Mouse (Mus musculus) ES-Bruce4 (cell line): ENCODE data around the gene Lnx2. TPM values are rescaled to one million over a fixed set of nuclear protein-coding genes. Genes with fewer than 3 reads are reported as not detected.
A peak's percentile ranks its signal among the peaks of the same experiment; 100 is the strongest.

Experiments used
- H3K27ac ChIP-seq: 2 replicates; pipeline ENCODE4 v1.5.1; 2012; ENCODE audit warnings: low read length, inconsistent platforms; ENCODE audit not compliant: insufficient read depth
- H3K27me3 ChIP-seq: 2 replicates; pipeline ENCODE4 v1.6.1; 2012; ENCODE audit warnings: mild to moderate bottlenecking, low read length, inconsistent platforms; ENCODE audit not compliant: control insufficient read depth, poor library complexity, insufficient read depth, severe bottlenecking
- H3K36me3 ChIP-seq: 2 replicates; pipeline ENCODE4 v1.6.1; 2012; ENCODE audit warnings: inconsistent platforms, mild to moderate bottlenecking, low read length, moderate library complexity; ENCODE audit not compliant: control insufficient read depth, poor library complexity, insufficient read depth, severe bottlenecking
- H3K4me1 ChIP-seq: one replicate; pipeline ENCODE4 v1.8.1; 2011; ENCODE audit warnings: low read length; ENCODE audit not compliant: control insufficient read depth, insufficient read depth
- H3K4me3 ChIP-seq: 2 replicates; pipeline ENCODE4 v1.5.1; 2011; ENCODE audit warnings: low read depth, mild to moderate bottlenecking, low read length
- H3K9ac ChIP-seq: 2 replicates; pipeline ENCODE4 v1.6.1; 2012; ENCODE audit warnings: low read depth, mild to moderate bottlenecking, inconsistent platforms; ENCODE audit not compliant: poor library complexity, severe bottlenecking
- H3K9me3 ChIP-seq: replicated peaks from 2 replicates; pipeline ENCODE4 v1.6.1; 2012; ENCODE audit warnings: mild to moderate bottlenecking, low read length, inconsistent platforms; ENCODE audit not compliant: control insufficient read depth, poor library complexity, insufficient read depth, severe bottlenecking
- CTCF ChIP-seq: IDR thresholded peaks from one replicate; pipeline ENCODE4 v1.8.1; 2011; ENCODE audit warnings: low read depth, low read length
- EP300 ChIP-seq: IDR thresholded peaks from 2 replicates; pipeline ENCODE4 v1.6.1; 2011; ENCODE audit warnings: low read depth, low read length; ENCODE audit not compliant: insufficient read depth
- POLR2A ChIP-seq: IDR thresholded peaks from one replicate; pipeline ENCODE4 v1.8.1; 2011; ENCODE audit warnings: low read length; ENCODE audit not compliant: insufficient read depth
- polyA plus RNA-seq: library from polyadenylated mRNA; stranded (reverse); fragments of >200 nt; gene quantifications from 2 replicates; pipeline ENCODE4 v1.2.4, GENCODE M21; 2011; ENCODE audit warnings: low read depth; ENCODE audit not compliant: missing spikeins, insufficient read depth, insufficient read length

Gene Lnx2
- polyA plus RNA-seq, 1 experiment: 9.0 TPM

DNA sequence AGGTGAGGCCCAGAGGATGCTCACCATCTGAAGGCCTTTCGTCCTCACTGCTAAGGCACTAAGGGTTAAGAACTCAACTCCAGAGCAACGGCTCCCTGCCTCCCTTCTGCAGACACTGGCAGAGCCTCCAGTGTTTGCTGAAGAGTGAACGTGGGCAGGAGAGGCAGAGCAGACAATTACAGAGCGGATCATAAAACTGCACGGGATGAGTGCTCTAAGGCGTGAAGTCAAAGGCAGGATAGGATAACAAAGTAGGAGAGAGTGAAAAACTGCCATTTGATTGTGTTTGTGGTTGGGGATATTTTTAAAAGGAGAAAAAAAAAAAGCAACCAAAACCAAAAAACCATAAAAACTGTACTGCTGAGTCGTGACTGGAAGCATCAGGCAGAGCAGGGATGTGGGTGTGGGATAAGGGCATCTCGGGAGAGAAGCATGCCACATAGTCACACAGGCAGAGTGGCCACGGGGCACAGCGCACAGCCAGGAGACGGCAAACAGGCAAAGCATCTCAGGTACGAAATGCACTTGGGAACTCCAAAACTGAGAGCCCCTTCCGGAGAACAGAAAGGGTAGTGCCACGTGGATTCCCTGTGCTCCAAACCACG lies 33.0 kb downstream of the Lnx2 start:
- no peaks in the 10 kb centered on the region for H3K9me3 ChIP-seq
- H3K4me1 ChIP-seq: no peaks in the 10 kb centered on the region
- no peak overlapping the region for H3K4me3 ChIP-seq
- TF ChIP-seq EP300 (no peak), CTCF (no peak), POLR2A (no peak)
- no peaks in the 10 kb centered on the region for H3K36me3 ChIP-seq
- H3K9ac ChIP-seq: no peak overlapping the region
- no peaks in the 10 kb centered on the region for H3K27me3 ChIP-seq
- H3K27ac ChIP-seq: no peak overlapping the region

GRCm38 (mm10) chr5:147041965-147042937 lies 34.1 kb downstream of the Lnx2 start:
- no peak overlapping the region for H3K27ac ChIP-seq
- H3K36me3 ChIP-seq: no peaks in the 10 kb centered on the region
- 0 out of 2 replicates have a peak overlapping the region, but pooled peaks have one; percentile 1 for H3K9ac ChIP-seq
- no peaks in the 10 kb centered on the region for H3K27me3 ChIP-seq
- no peaks in the 10 kb centered on the region for H3K4me1 ChIP-seq
- H3K4me3 ChIP-seq: peak overlapping the region; percentile 7
- no peak for TF ChIP-seq CTCF
- no peak for TF ChIP-seq POLR2A
- TF ChIP-seq EP300: no peak
- no peaks in the 10 kb centered on the region for H3K9me3 ChIP-seq

DNA sequence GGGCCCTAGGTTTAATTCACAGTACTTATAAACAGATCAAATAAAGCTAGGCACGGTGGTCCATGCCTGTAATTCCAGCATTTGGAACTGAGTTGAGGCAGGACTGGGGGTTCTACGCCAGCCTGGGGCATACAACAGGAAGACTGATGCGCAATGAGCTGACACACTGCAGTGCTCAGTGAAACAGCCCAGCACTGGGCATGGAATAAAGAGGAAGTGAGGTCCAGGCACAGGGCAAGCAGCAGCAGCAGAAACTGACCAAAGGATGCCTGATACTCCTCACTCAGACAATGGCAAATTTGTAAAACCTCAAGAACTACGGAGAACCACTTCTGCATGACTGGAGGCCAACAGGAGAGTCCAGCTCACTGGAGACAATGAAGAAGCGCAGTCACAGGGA lies 37.0 kb downstream of the Lnx2 start:
- TF ChIP-seq POLR2A: no peak
- no peak for TF ChIP-seq EP300
- TF ChIP-seq CTCF: no peak
- H3K27ac ChIP-seq: no peak overlapping the region
- H3K4me1 ChIP-seq: no peaks in the 10 kb centered on the region

GRCm38 (mm10) chr5:147037601-147038000 lies 38.8 kb downstream of the Lnx2 start:
- Histone ChIP-seq H3K9me3 (no peaks in the 10 kb centered on the region), H3K4me3 (no peak overlapping the region), H3K36me3 (no peaks in the 10 kb centered on the region), H3K9ac (no peak overlapping the region), H3K27me3 (no peaks in the 10 kb centered on the region), H3K4me1 (no peaks in the 10 kb centered on the region), H3K27ac (no peak overlapping the region)
- TF ChIP-seq POLR2A (no peak), CTCF (no peak), EP300 (no peak)

More for the DNA sequence above, 37.0 kb downstream of the Lnx2 start:
- Histone ChIP-seq H3K4me3 (no peak overlapping the region), H3K36me3 (no peaks in the 10 kb centered on the region), H3K9me3 (no peaks in the 10 kb centered on the region), H3K9ac (no peak overlapping the region), H3K27me3 (no peaks in the 10 kb centered on the region)

- Histone ChIP-seq H3K9ac (no peak overlapping the region), H3K27ac (no peak overlapping the region), H3K27me3 (no peaks in the 10 kb centered on the region), H3K4me3 (no peak overlapping the region), H3K4me1 (no peaks in the 10 kb centered on the region), H3K36me3 (no peaks in the 10 kb centered on the region), H3K9me3 (no peaks in the 10 kb centered on the region)
- TF ChIP-seq CTCF (no peak), EP300 (no peak), POLR2A (no peak)
These were observed 39.7 kb downstream of the Lnx2 start for GRCm38 (mm10) chr5:147036661-147037060.

- no peak overlapping the region for H3K4me3 ChIP-seq
- no peaks in the 10 kb centered on the region for H3K4me1 ChIP-seq
- TF ChIP-seq POLR2A (no peak), EP300 (no peak), CTCF (no peak)
- H3K27ac ChIP-seq: no peak overlapping the region
- no peaks in the 10 kb centered on the region for H3K36me3 ChIP-seq
- H3K9ac ChIP-seq: no peak overlapping the region
- no peaks in the 10 kb centered on the region for H3K27me3 ChIP-seq
- H3K9me3 ChIP-seq: no peaks in the 10 kb centered on the region
These were observed 40.4 kb downstream of the Lnx2 start for GRCm38 (mm10) chr5:147036028-147036427.
